ENCODE assay signal across 22 mouse cellular contexts in genomic region chr2:154338161-154338560, GRCm38 (mm10). TPM values are rescaled to one million over a fixed set of nuclear protein-coding genes. Genes with fewer than 3 reads are reported as not detected.
"Had no signal": no experiment of that assay in that cellular context is flagged by ENCODE, and none has a peak within 500 bp of the region (broad histone marks: within the 10 kb centered on the region; RNA-seq: fewer than 3 reads in every experiment).

No protein-coding gene starts in this region.

- H3K9me3 ChIP-seq: midbrain, embryonic 12.5 days; midbrain, embryonic 15.5 days; neural tube, embryonic 12.5 days had no signal

- H3K27me3 ChIP-seq: midbrain, embryonic 12.5 days; midbrain, embryonic 15.5 days; neural tube, embryonic 12.5 days had no signal

- ATAC-seq: midbrain, embryonic 15.5 days had no signal

- H3K4me1 ChIP-seq: midbrain, embryonic 10.5 days; midbrain, embryonic 12.5 days; midbrain, embryonic 15.5 days; neural tube, embryonic 12.5 days had no signal

- H3K27ac ChIP-seq: midbrain, embryonic 10.5 days; midbrain, embryonic 12.5 days; midbrain, embryonic 15.5 days; neural tube, embryonic 12.5 days had no signal

- H3K4me3 ChIP-seq: midbrain, embryonic 10.5 days; midbrain, embryonic 12.5 days; midbrain, embryonic 15.5 days; neural tube, embryonic 12.5 days had no signal

- H3K4me2 ChIP-seq: lung, embryonic 14.5 days; midbrain, embryonic 12.5 days; midbrain, embryonic 15.5 days; neural tube, embryonic 12.5 days had no signal

- DNase-seq: lung, adult 18-20 months; lung, embryonic 14.5 days; lung, postnatal 14 days; lung, postnatal 4 days; retina, postnatal 1 day; right cerebral cortex, adult 18-20 months; right cerebral cortex, postnatal 25 days; right cerebral cortex, postnatal 4 days; spleen, adult 18-20 months; thymus, adult 18-20 months; thymus, postnatal 14 days; thymus, postnatal 36 days had no signal

- H3K9ac ChIP-seq: lung, embryonic 14.5 days; midbrain, embryonic 12.5 days; midbrain, embryonic 15.5 days; neural tube, embryonic 12.5 days had no signal

RNA-seq across cellular contexts. Expression of gene Bpifb9b, which starts 31.1 kb away (rescaled TPM):
- polyA plus RNA-seq: liver, embryonic 16.5 days; lung, embryonic 14.5 days; lung, embryonic 16.5 days; midbrain, embryonic 10.5 days; midbrain, embryonic 12.5 days; midbrain, embryonic 15.5 days; neural tube, embryonic 12.5 days; neural tube, embryonic 14.5 days; small intestine, adult 2 months; stomach, embryonic 14.5 days; stomach, embryonic 16.5 days had no signal
